Mouse (Mus musculus): ENCODE measurements around the gene Krit1. TPM values are rescaled to one million over a fixed set of nuclear protein-coding genes. Genes with fewer than 3 reads are reported as not detected.

The Krit1 gene
- polyA plus RNA-seq (2017; shearing (Covaris generic)) = 66.9 TPM

DNA sequence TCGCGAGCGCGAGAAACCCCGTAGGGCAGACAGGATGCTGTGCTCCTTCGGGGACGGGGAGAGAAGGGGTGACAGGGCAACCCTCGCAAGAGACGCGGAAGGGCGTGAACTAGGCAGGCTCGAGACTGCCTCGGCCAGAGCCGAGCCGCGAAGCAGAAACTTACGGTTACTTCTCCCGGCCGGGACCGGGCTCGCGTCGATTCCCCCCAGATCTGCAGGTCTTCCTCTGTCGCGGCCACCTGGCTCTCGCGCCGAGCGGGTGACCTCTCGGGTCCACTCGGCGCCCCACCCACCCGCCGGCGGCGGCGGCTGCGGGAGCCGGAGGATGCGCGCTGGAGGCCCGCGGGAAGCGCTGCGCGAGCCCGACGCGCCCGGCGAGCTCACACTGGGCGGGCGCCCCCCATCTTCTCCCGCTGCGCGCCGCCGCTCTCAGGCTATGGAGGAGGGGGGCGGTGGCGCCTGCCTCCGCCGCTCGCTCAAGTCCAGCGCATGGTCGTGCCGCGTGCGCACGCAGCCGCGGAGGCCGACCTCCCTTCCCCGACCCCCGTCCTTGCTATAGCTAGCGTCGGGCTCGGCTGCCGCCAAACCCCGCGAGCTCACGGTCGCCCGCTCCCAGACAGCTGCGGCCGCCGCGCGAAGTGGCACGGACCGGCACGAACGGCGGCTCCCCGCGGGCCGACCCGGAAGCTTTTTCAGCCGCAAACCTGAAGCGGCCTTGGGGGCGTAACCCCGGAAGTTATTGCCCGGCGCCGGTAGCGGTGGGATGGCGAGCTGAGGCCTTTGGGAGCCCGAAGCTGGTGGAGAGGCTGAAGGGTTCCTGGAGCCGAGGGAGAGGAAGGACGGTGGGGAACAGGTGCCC, at the start of gene Krit1, which contains the start of gene Ankib1:
Gene Krit1, plus strand, starts transcription at position 752 of the 859 bp plus-strand sequence.
Gene Ankib1, minus strand, starts transcription at position 493 of the 859 bp plus-strand sequence.

DNA sequence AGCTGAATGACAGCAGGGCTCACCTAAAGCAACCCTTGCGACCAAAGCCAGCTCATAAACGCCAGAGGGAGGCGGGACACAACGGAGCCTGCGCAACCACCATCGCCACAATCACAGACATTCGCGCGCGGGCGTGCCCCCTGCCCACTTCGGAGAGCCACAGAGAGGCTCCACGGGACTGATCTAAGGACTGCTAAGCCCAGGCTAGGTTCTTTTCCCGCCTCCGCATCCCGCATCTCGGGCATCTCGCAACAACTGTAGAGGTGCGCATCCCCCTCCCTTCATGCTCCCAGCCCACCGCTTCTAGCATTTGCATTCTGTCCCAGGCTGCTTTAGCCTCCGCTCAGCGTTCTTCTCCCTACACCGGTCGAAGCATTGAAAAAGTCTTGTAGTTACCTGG, 42.0 kb downstream of the Krit1 start, which contains the start of gene Lrrd1:
Gene Lrrd1, plus strand, starts transcription at position 148 of the 400 bp plus-strand sequence.

DNA sequence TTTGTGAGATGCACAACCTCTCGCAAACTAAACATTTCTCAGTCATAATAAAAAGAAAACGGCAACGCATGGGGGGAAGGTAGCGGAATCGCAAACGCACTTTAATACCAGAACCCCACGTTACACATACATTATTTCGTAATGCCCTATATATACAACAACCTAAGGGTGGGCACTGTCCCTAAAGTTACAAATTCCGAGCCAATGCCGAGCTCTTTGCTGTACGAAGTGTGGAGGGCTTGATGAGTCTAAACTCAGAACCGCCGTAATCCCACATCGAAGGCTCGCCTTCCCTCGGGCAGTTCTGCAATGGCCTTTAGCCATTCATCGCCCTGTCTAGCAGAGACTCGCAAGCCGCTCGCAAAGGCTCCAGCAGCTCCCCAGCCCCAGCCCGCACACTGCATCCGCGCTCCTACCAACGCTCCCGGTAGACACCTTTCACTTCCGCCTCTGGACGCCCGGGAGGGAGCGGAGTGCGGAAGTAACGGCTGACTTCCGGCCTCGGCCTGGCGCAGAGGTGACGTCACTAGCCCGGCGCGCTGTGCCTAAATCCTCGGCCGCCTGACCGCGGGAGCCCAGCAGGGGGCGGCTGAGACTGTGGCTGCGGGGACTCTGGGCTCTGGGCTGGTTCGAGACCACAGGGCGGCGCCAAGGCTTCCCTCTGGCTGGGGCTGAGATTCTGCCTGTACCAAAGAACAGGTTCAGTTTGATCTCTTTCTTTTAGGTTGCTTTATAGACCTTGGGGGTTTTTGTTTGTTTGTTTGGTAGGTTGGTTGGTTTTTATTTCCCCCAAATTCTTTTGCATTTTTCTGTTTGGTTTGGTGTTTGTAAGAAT, 90.7 kb downstream of the Krit1 start, which contains the start of gene Mterf1a:
Gene Mterf1a, minus strand, starts transcription at position 475 of the 835 bp plus-strand sequence.

Other genes with a start within 250 kb of the Krit1 start
- gene 1700109H08Rik, start 231.6 kb upstream of the Krit1 start, polyA plus RNA-seq (2017; shearing (Covaris generic)) = 3.1 TPM
- gene Pex1, start 207.1 kb upstream of the Krit1 start, polyA plus RNA-seq (2017; shearing (Covaris generic)) = 12.1 TPM
- 46.2 TPM for gene Rbm48, start 206.6 kb upstream of the Krit1 start, polyA plus RNA-seq (2017; shearing (Covaris generic))
- not detected for gene Tmbim7, start 152.0 kb upstream of the Krit1 start, polyA plus RNA-seq (2017; shearing (Covaris generic))
- gene Gatad1, start 146.0 kb upstream of the Krit1 start, polyA plus RNA-seq (2017; shearing (Covaris generic)) = 16.9 TPM
- 51.6 TPM for gene Ankib1, start 259 bp upstream of the Krit1 start, polyA plus RNA-seq (2017; shearing (Covaris generic))
- not detected for gene Lrrd1, start 42.0 kb downstream of the Krit1 start, polyA plus RNA-seq (2017; shearing (Covaris generic))
- gene Mterf1a, start 90.7 kb downstream of the Krit1 start, polyA plus RNA-seq (2017; shearing (Covaris generic)) = 8.4 TPM
- 154 TPM for gene Akap9, start 124.9 kb downstream of the Krit1 start, polyA plus RNA-seq (2017; shearing (Covaris generic))